ENCODE assay signal across 10 mouse cellular contexts in genomic region chr6:70813921-70814628, GRCm38 (mm10). TPM values are rescaled to one million over a fixed set of nuclear protein-coding genes. Genes with fewer than 3 reads are reported as not detected.
A peak's percentile ranks its signal among the peaks of the same experiment; 100 is the strongest.
DNase-seq lines count a peak whose midpoint lies in the region; ATAC-seq and TF ChIP-seq lines count a peak whose summit lies in the region.
"Had no signal": no experiment of that assay in that cellular context is flagged by ENCODE, and none has a peak within 500 bp of the region (broad histone marks: within the 10 kb centered on the region; RNA-seq: fewer than 3 reads in every experiment).

No protein-coding gene starts in this region.

- no peaks in the 10 kb centered on the region for H3K9me3 ChIP-seq in liver, embryonic 12.5 days (replicated peaks)
- H3K9me3 ChIP-seq in intestine, embryonic 15.5 days, result no peaks in the 10 kb centered on the region
- H3K9me3 ChIP-seq in hindbrain, postnatal 0 days (ENCODE audit: low read length), result no peaks in the 10 kb centered on the region
- H3K9me3 ChIP-seq: limb, embryonic 13.5 days had no signal

- no peak for TF ChIP-seq CTCF in hindbrain, postnatal 0 days (IDR thresholded peaks at IDR 0.05; ENCODE audit: low read depth)

- H3K27me3 ChIP-seq in liver, embryonic 12.5 days (replicated peaks), result no peaks in the 10 kb centered on the region
- H3K27me3 ChIP-seq in intestine, embryonic 15.5 days (replicated peaks), result no peaks in the 10 kb centered on the region
- H3K27me3 ChIP-seq in hindbrain, postnatal 0 days (ENCODE audit: insufficient read depth, low read length), result no peaks in the 10 kb centered on the region
- H3K27me3 ChIP-seq: limb, embryonic 13.5 days had no signal

- no peak overlapping the region for H3K9ac ChIP-seq in liver, embryonic 12.5 days
- H3K9ac ChIP-seq in intestine, embryonic 15.5 days, result no peak overlapping the region
- H3K9ac ChIP-seq in hindbrain, postnatal 0 days (replicated peaks; ENCODE audit: low read length), result no peak overlapping the region
- H3K9ac ChIP-seq: limb, embryonic 13.5 days had no signal

- 0 out of 2 replicates have a peak, but pooled peaks have one; percentile 46 for ATAC-seq in liver, embryonic 12.5 days
- peak; percentile 89 for ATAC-seq in intestine, embryonic 15.5 days
- peak; percentile 58; the same call in 1 of the 2 replicates for ATAC-seq in megakaryocyte, adult 5-6 weeks (ENCODE audit: poor library complexity, severe bottlenecking)
- no peak for ATAC-seq in hindbrain, postnatal 0 days

- WGBS in liver, embryonic 12.5 days (ENCODE audit: insufficient replicate concordance), result 61% methylated on average over 18 of the region's 18 CpGs
- whole genome bisulfite sequencing in intestine, embryonic 15.5 days, result 58% methylated on average over 18 of the region's 18 CpGs
- WGBS in hindbrain, postnatal 0 days, result 88% methylated on average over 18 of the region's 18 CpGs

- no peak overlapping the region for H3K4me3 ChIP-seq in liver, embryonic 12.5 days
- H3K4me3 ChIP-seq in intestine, embryonic 15.5 days (replicated peaks), result no peak overlapping the region
- H3K4me3 ChIP-seq in hindbrain, postnatal 0 days (ENCODE audit: low read length), result no peak overlapping the region
- H3K4me3 ChIP-seq: limb, embryonic 13.5 days had no signal

- H3K36me3 ChIP-seq in liver, embryonic 12.5 days, result no peaks in the 10 kb centered on the region
- no peaks in the 10 kb centered on the region for H3K36me3 ChIP-seq in intestine, embryonic 15.5 days
- H3K36me3 ChIP-seq in hindbrain, postnatal 0 days (ENCODE audit: insufficient read depth, low read length), result no peaks in the 10 kb centered on the region
- H3K36me3 ChIP-seq: limb, embryonic 13.5 days had no signal

- no peak overlapping the region for H3K4me2 ChIP-seq in liver, embryonic 12.5 days
- H3K4me2 ChIP-seq in intestine, embryonic 15.5 days (replicated peaks), result 0 out of 2 replicates have a peak overlapping the region, but pooled peaks have one; percentile 3
- H3K4me2 ChIP-seq in hindbrain, postnatal 0 days (ENCODE audit: low read depth, low read length), result no peak overlapping the region
- H3K4me2 ChIP-seq: limb, embryonic 13.5 days had no signal

- intact Hi-C loops in gastrocnemius, postnatal 36 days (cut with DNase I), result no loop called here

- peaks cover 24% of the 10 kb centered on the region for H3K4me1 ChIP-seq in liver, embryonic 12.5 days
- H3K4me1 ChIP-seq in intestine, embryonic 15.5 days (replicated peaks), result peaks cover 5% of the 10 kb centered on the region
- no peaks in the 10 kb centered on the region for H3K4me1 ChIP-seq in hindbrain, postnatal 0 days (ENCODE audit: insufficient read depth, low read length)
- H3K4me1 ChIP-seq: limb, embryonic 13.5 days had no signal

- no peak overlapping the region for H3K27ac ChIP-seq in liver, embryonic 12.5 days
- H3K27ac ChIP-seq in intestine, embryonic 15.5 days, result peak overlapping the region; percentile 54
- no peak overlapping the region for H3K27ac ChIP-seq in hindbrain, postnatal 0 days
- H3K27ac ChIP-seq: limb, embryonic 13.5 days had no signal

- no peak for DNase-seq in liver
- DNase-seq in thymus, postnatal 25 days, result peak; percentile 68
- no peak for DNase-seq in gastrocnemius, postnatal 36 days
- no peak for DNase-seq in hindbrain, postnatal 0 days (ENCODE audit: low spot score)
- DNase-seq in gastrocnemius, postnatal 10 days, result no peak
- DNase-seq: heart, adult 11 months had no signal

RNA-seq across cellular contexts. Expression of gene Rpia, which starts 22.0 kb away (rescaled TPM):
- polyA plus RNA-seq in liver, embryonic 12.5 days (2016; fragmentation: Nextera tagmentation; extraction: Ambion mirVana), result 4.5 and 5.1 TPM in 2 replicates
- 4.9 and 5.0 TPM in 2 replicates for polyA plus RNA-seq in intestine, embryonic 15.5 days (2015; fragmentation: Nextera tagmentation; extraction: Ambion mirVana)
- 50.7 and 58.2 TPM in 2 replicates for total RNA-seq in megakaryocyte, adult 5-6 weeks (2015)
- total RNA-seq in megakaryocyte, adult 5-6 weeks (2017), result 118 and 119 TPM in 2 replicates
- total RNA-seq in gastrocnemius, postnatal 36 days (2021), result 10 to 100 TPM; 12.1 to 16.3 TPM
- total RNA-seq in hindbrain, postnatal 0 days (2014; rRNA removed), result 7.1 and 9.0 TPM in 2 replicates
- 1.7 and 2.2 TPM in 2 replicates for polyA plus RNA-seq in hindbrain, postnatal 0 days (2015; fragmentation: Nextera tagmentation; extraction: Ambion mirVana)
- total RNA-seq in gastrocnemius, postnatal 10 days (2021), result 10 to 100 TPM in 1 of 2 experiments, 1 to 10 TPM in 1; 8.5 to 10.2 TPM

RNA-seq across cellular contexts. Expression of gene Eif2ak3, which starts 30.2 kb away (rescaled TPM):
- 5.2 and 6.2 TPM in 2 replicates for polyA plus RNA-seq in liver, embryonic 12.5 days (2016; fragmentation: Nextera tagmentation; extraction: Ambion mirVana)
- polyA plus RNA-seq in intestine, embryonic 15.5 days (2015; fragmentation: Nextera tagmentation; extraction: Ambion mirVana), result 9.7 and 9.9 TPM in 2 replicates
- total RNA-seq in megakaryocyte, adult 5-6 weeks (2015), result 22.1 and 25.0 TPM in 2 replicates
- total RNA-seq in megakaryocyte, adult 5-6 weeks (2017), result 32.5 and 38.4 TPM in 2 replicates
- 1 to 10 TPM; 3.8 to 4.0 TPM for total RNA-seq in gastrocnemius, postnatal 36 days (2021)
- 18.3 and 25.6 TPM in 2 replicates for total RNA-seq in hindbrain, postnatal 0 days (2014; rRNA removed)
- 7.6 and 8.2 TPM in 2 replicates for polyA plus RNA-seq in hindbrain, postnatal 0 days (2015; fragmentation: Nextera tagmentation; extraction: Ambion mirVana)
- 10 to 100 TPM; 10.5 to 15.4 TPM for total RNA-seq in gastrocnemius, postnatal 10 days (2021)
